Mouse (Mus musculus): ENCODE measurements around the gene Cebpa. TPM values are rescaled to one million over a fixed set of nuclear protein-coding genes. Genes with fewer than 3 reads are reported as not detected.

Cebpa gene
- polyA plus RNA-seq, 1 experiment = 7.7 TPM

- H3K4me3 ChIP-seq = no peak overlapping the region
These were observed 10.4 kb upstream of the Cebpa start for GRCm38 (mm10) chr7:35108663-35109062.

GRCm38 (mm10) chr7:35113136-35113535 is 6.0 kb upstream of the Cebpa start:
- H3ac ChIP-seq (ENCODE audit: control insufficient read depth, insufficient read length) = no peak overlapping the region
- no peak overlapping the region for H3K4me3 ChIP-seq
- no peak overlapping the region for H3K4me2 ChIP-seq (ENCODE audit: low read depth)
- no peaks in the 10 kb centered on the region for H3K79me2 ChIP-seq (ENCODE audit: control insufficient read depth, insufficient read depth)
- TF ChIP-seq TCF3 (IDR thresholded peaks at IDR 0.05; ENCODE audit: insufficient read length, low read depth) = no peak
- no peak for TF ChIP-seq SRF (IDR thresholded peaks at IDR 0.05; ENCODE audit: control insufficient read depth, insufficient read length, low read depth)
- TF ChIP-seq MAX (IDR thresholded peaks at IDR 0.05; ENCODE audit: low read depth) = no peak
- TF ChIP-seq USF1 (IDR thresholded peaks at IDR 0.05; ENCODE audit: low read depth) = no peak
- no peak for TF ChIP-seq TCF12 (IDR thresholded peaks at IDR 0.05; ENCODE audit: insufficient read depth, poor library complexity, severe bottlenecking)
- no peak for TF ChIP-seq MYOG (IDR thresholded peaks at IDR 0.05; ENCODE audit: control insufficient read depth in 1 of 3, insufficient read depth in 1 of 3, insufficient read length in 2 of 3, low read depth in 2 of 3)
- TF ChIP-seq MYOD1 (IDR thresholded peaks at IDR 0.05; ENCODE audit: control insufficient read depth in 1 of 3, insufficient read length in 2 of 3, low read depth in 2 of 3) = no peak
- no peak for TF ChIP-seq E2F4 (IDR thresholded peaks at IDR 0.05; ENCODE audit: insufficient read depth)
- TF ChIP-seq REST (IDR thresholded peaks at IDR 0.05; ENCODE audit: insufficient read depth, insufficient read length) = no peak
- no peak for TF ChIP-seq POLR2A (IDR thresholded peaks at IDR 0.05; ENCODE audit: insufficient read length, low read depth)
- TF ChIP-seq CEBPB (IDR thresholded peaks at IDR 0.05; ENCODE audit: insufficient read depth, poor library complexity, severe bottlenecking) = no peak
- no peak for TF ChIP-seq POLR2AphosphoS2 (IDR thresholded peaks at IDR 0.05; ENCODE audit: insufficient read length, low read depth)
- H3K27me3 ChIP-seq (ENCODE audit: control insufficient read depth, insufficient read depth, insufficient read length) = no peaks in the 10 kb centered on the region
- H3K36me3 ChIP-seq (ENCODE audit: control insufficient read depth, insufficient read depth) = no peaks in the 10 kb centered on the region

More at GRCm38 (mm10) chr7:35108663-35109062, 10.4 kb upstream of the Cebpa start:
- no peaks in the 10 kb centered on the region for H3K79me2 ChIP-seq (ENCODE audit: control insufficient read depth, insufficient read depth)
- no peak overlapping the region for H3ac ChIP-seq (ENCODE audit: control insufficient read depth, insufficient read length)
- no peak overlapping the region for H3K4me2 ChIP-seq (ENCODE audit: low read depth)
- TF ChIP-seq REST (IDR thresholded peaks at IDR 0.05; ENCODE audit: insufficient read depth, insufficient read length) (no peak), CEBPB (IDR thresholded peaks at IDR 0.05; ENCODE audit: insufficient read depth, poor library complexity, severe bottlenecking) (no peak), E2F4 (IDR thresholded peaks at IDR 0.05; ENCODE audit: insufficient read depth) (no peak), USF1 (IDR thresholded peaks at IDR 0.05; ENCODE audit: low read depth) (no peak), MAX (IDR thresholded peaks at IDR 0.05; ENCODE audit: low read depth) (no peak), POLR2A (IDR thresholded peaks at IDR 0.05; ENCODE audit: insufficient read length, low read depth) (no peak), TCF12 (IDR thresholded peaks at IDR 0.05; ENCODE audit: insufficient read depth, poor library complexity, severe bottlenecking) (no peak), MYOG (IDR thresholded peaks at IDR 0.05; ENCODE audit: control insufficient read depth in 1 of 3, insufficient read depth in 1 of 3, insufficient read length in 2 of 3, low read depth in 2 of 3) (no peak)
- H3K36me3 ChIP-seq (ENCODE audit: control insufficient read depth, insufficient read depth) = no peaks in the 10 kb centered on the region
- H3K27me3 ChIP-seq (ENCODE audit: control insufficient read depth, insufficient read depth, insufficient read length) = no peaks in the 10 kb centered on the region

GRCm38 (mm10) chr7:35113721-35114120 is 5.4 kb upstream of the Cebpa start:
- Histone ChIP-seq H3K4me2 (ENCODE audit: low read depth) (no peak overlapping the region), H3K79me2 (ENCODE audit: control insufficient read depth, insufficient read depth) (no peaks in the 10 kb centered on the region), H3K4me3 (no peak overlapping the region), H3K27me3 (ENCODE audit: control insufficient read depth, insufficient read depth, insufficient read length) (no peaks in the 10 kb centered on the region), H3K36me3 (ENCODE audit: control insufficient read depth, insufficient read depth) (no peaks in the 10 kb centered on the region), H3ac (ENCODE audit: control insufficient read depth, insufficient read length) (no peak overlapping the region)
- TF ChIP-seq TCF3 (IDR thresholded peaks at IDR 0.05; ENCODE audit: insufficient read length, low read depth) = no peak
- no peak for TF ChIP-seq REST (IDR thresholded peaks at IDR 0.05; ENCODE audit: insufficient read depth, insufficient read length)
- TF ChIP-seq MYOG (IDR thresholded peaks at IDR 0.05; ENCODE audit: control insufficient read depth in 1 of 3, insufficient read depth in 1 of 3, insufficient read length in 2 of 3, low read depth in 2 of 3) = no peak
- TF ChIP-seq MAX (IDR thresholded peaks at IDR 0.05; ENCODE audit: low read depth) = no peak
- TF ChIP-seq POLR2A (IDR thresholded peaks at IDR 0.05; ENCODE audit: insufficient read length, low read depth) = no peak

GRCm38 (mm10) chr7:35116524-35116923 is 2.6 kb upstream of the Cebpa start:
- Histone ChIP-seq H3K4me2 (ENCODE audit: low read depth) (no peak overlapping the region), H3K27me3 (ENCODE audit: control insufficient read depth, insufficient read depth, insufficient read length) (no peaks in the 10 kb centered on the region), H3K79me2 (ENCODE audit: control insufficient read depth, insufficient read depth) (no peaks in the 10 kb centered on the region), H3K4me3 (no peak overlapping the region), H3ac (ENCODE audit: control insufficient read depth, insufficient read length) (no peak overlapping the region), H3K36me3 (ENCODE audit: control insufficient read depth, insufficient read depth) (no peaks in the 10 kb centered on the region)
- TF ChIP-seq REST (IDR thresholded peaks at IDR 0.05; ENCODE audit: insufficient read depth, insufficient read length) (no peak), SRF (IDR thresholded peaks at IDR 0.05; ENCODE audit: control insufficient read depth, insufficient read length, low read depth) (no peak), POLR2A (IDR thresholded peaks at IDR 0.05; ENCODE audit: insufficient read length, low read depth) (no peak), MAX (IDR thresholded peaks at IDR 0.05; ENCODE audit: low read depth) (no peak), MYOD1 (IDR thresholded peaks at IDR 0.05; ENCODE audit: control insufficient read depth in 1 of 3, insufficient read length in 2 of 3, low read depth in 2 of 3) (no peak), POLR2AphosphoS2 (IDR thresholded peaks at IDR 0.05; ENCODE audit: insufficient read length, low read depth) (no peak), CEBPB (IDR thresholded peaks at IDR 0.05; ENCODE audit: insufficient read depth, poor library complexity, severe bottlenecking) (no peak), TCF12 (IDR thresholded peaks at IDR 0.05; ENCODE audit: insufficient read depth, poor library complexity, severe bottlenecking) (no peak)

- peak overlapping the region; percentile 35 for H3K4me3 ChIP-seq
- no peaks in the 10 kb centered on the region for H3K79me2 ChIP-seq (ENCODE audit: control insufficient read depth, insufficient read depth)
- H3ac ChIP-seq (ENCODE audit: control insufficient read depth, insufficient read length) = no peak overlapping the region
- no peak overlapping the region for H3K4me2 ChIP-seq (ENCODE audit: low read depth)
- H3K27me3 ChIP-seq (ENCODE audit: control insufficient read depth, insufficient read depth, insufficient read length) = no peaks in the 10 kb centered on the region
- TF ChIP-seq E2F4 (IDR thresholded peaks at IDR 0.05; ENCODE audit: insufficient read depth) (no peak), CEBPB (IDR thresholded peaks at IDR 0.05; ENCODE audit: insufficient read depth, poor library complexity, severe bottlenecking) (no peak), TCF3 (IDR thresholded peaks at IDR 0.05; ENCODE audit: insufficient read length, low read depth) (no peak), SRF (IDR thresholded peaks at IDR 0.05; ENCODE audit: control insufficient read depth, insufficient read length, low read depth) (no peak)
- H3K36me3 ChIP-seq (ENCODE audit: control insufficient read depth, insufficient read depth) = no peaks in the 10 kb centered on the region
These were observed 2.0 kb upstream of the Cebpa start for GRCm38 (mm10) chr7:35117052-35117451.
